Mouse (Mus musculus) small intestine, adult 2 months (tissue): ENCODE data around the gene Nrros.

Source experiments
- CTCF ChIP-seq: fragments of 200-500 bp; IDR thresholded peaks from 2 replicates; pipeline ENCODE4 v1.5.1; 2012; ENCODE audit warnings: low read depth, mild to moderate bottlenecking, control low read depth, inconsistent platforms, low read length, moderate library complexity, mixed read lengths; ENCODE audit not compliant: insufficient replicate concordance, insufficient read length; ENCODE audit errors: extremely low read depth
- POLR2A ChIP-seq: fragments of 200-500 bp; IDR thresholded peaks from 2 replicates; pipeline ENCODE4 v1.6.1; 2012; ENCODE audit warnings: low read depth, mild to moderate bottlenecking, control low read depth, inconsistent platforms, low read length, moderate library complexity

DNA sequence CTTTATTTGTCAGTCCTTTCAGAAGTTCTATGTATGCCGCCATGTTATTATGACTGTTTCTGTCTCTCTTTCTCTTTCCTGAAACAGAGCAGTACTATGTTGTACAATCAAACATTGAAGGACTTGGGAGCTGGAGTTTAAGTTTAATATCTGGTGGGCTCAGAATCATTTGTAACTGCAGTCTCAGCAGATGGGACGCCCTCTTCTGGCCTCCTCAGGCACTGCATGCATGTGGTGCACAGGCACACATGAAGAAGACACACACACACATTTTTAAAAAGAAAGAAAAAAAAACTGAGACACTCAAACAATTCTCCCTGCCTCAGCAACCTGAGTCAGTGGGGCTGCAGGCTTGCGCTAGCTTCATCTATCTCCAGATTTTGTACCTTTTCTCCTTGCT lies 44.9 kb downstream of the Nrros start:
- TF ChIP-seq CTCF (no peak), POLR2A (no peak)
